Mouse (Mus musculus) heart, postnatal 10 days (tissue): ENCODE measurements around the gene Syn2. TPM values are rescaled to one million over a fixed set of nuclear protein-coding genes. Genes with fewer than 3 reads are reported as not detected.

Source experiments
- DNase-seq, 2 experiments: peaks; one replicate each; pipeline ENCODE4 v3.0.0; 2021
- intact Hi-C: fragments of 180-260 bp; cut with DNase I; formaldehyde crosslinking; loops from one replicate; pipeline ENCODE4 v1.15.1; 2025
- total RNA-seq, 2 experiments: library from RNA; stranded (reverse); gene quantifications; 2 replicates each; pipeline ENCODE4 v1.2.3; 2021

Gene Syn2
- total RNA-seq, 2 experiments from 2014 or later = 4.7 to 4.8 TPM

- no peak for DNase-seq
- intact Hi-C loops = no loop called here
Observed at GRCm38 (mm10) chr6:115279639-115280038, 144.9 kb downstream of the Syn2 start.

GRCm38 (mm10) chr6:115284153-115284552 is 149.5 kb downstream of the Syn2 start:
- DNase-seq = no peak
- intact Hi-C loops = no loop called here

GRCm38 (mm10) chr6:115286441-115286840 is 151.7 kb downstream of the Syn2 start:
- DNase-seq = no peak
- intact Hi-C loops = no loop called here

- DNase-seq = no peak
- intact Hi-C loops = no loop called here
Observed at GRCm38 (mm10) chr6:115288223-115288622, 153.5 kb downstream of the Syn2 start.

- DNase-seq = no peak
- intact Hi-C loops = no loop called here
Observed at GRCm38 (mm10) chr6:115290561-115290960, 155.9 kb downstream of the Syn2 start.

GRCm38 (mm10) chr6:115291068-115291467 is 156.4 kb downstream of the Syn2 start:
- intact Hi-C loops = no loop called here
- no peak for DNase-seq

GRCm38 (mm10) chr6:115291823-115292222 is 157.1 kb downstream of the Syn2 start:
- intact Hi-C loops = no loop called here

GRCm38 (mm10) chr6:115292621-115293020 is 157.9 kb downstream of the Syn2 start:
- intact Hi-C loops = no loop called here

More at GRCm38 (mm10) chr6:115291823-115292222, 157.1 kb downstream of the Syn2 start:
- DNase-seq = no peak

GRCm38 (mm10) chr6:115293877-115294276 is 159.2 kb downstream of the Syn2 start:
- no peak for DNase-seq
- intact Hi-C loops = no loop called here

More at GRCm38 (mm10) chr6:115292621-115293020, 157.9 kb downstream of the Syn2 start:
- DNase-seq = no peak

GRCm38 (mm10) chr6:115307134-115307533 is 172.4 kb downstream of the Syn2 start:
- intact Hi-C loops = no loop called here
- DNase-seq = no peak

GRCm38 (mm10) chr6:115312780-115313179 is 178.1 kb downstream of the Syn2 start:
- intact Hi-C loops = no loop called here
- no peak for DNase-seq

- DNase-seq = no peak
- intact Hi-C loops = no loop called here
Observed at GRCm38 (mm10) chr6:115313235-115313738, 178.6 kb downstream of the Syn2 start.

- DNase-seq = no peak
- intact Hi-C loops = no loop called here
Observed at GRCm38 (mm10) chr6:115313910-115314309, 179.2 kb downstream of the Syn2 start.

- intact Hi-C loops = no loop called here
- no peak for DNase-seq
Observed at GRCm38 (mm10) chr6:115315770-115316169, 181.1 kb downstream of the Syn2 start.

GRCm38 (mm10) chr6:115316811-115317221 is 182.1 kb downstream of the Syn2 start:
- peak; percentile 13 to 28 for DNase-seq
- intact Hi-C loops = no loop called here

GRCm38 (mm10) chr6:115318811-115319210 is 184.1 kb downstream of the Syn2 start:
- intact Hi-C loops = no loop called here

GRCm38 (mm10) chr6:115319686-115320085 is 185.0 kb downstream of the Syn2 start:
- intact Hi-C loops = no loop called here
- DNase-seq = no peak

More at GRCm38 (mm10) chr6:115318811-115319210, 184.1 kb downstream of the Syn2 start:
- DNase-seq = no peak

GRCm38 (mm10) chr6:115320927-115321714 is 186.4 kb downstream of the Syn2 start:
- intact Hi-C loops = no loop called here
- no peak for DNase-seq

GRCm38 (mm10) chr6:115321883-115322351 is 187.2 kb downstream of the Syn2 start:
- no peak for DNase-seq
- intact Hi-C loops = no loop called here

- DNase-seq = no peak
Observed at GRCm38 (mm10) chr6:115322956-115323355, 188.3 kb downstream of the Syn2 start.

GRCm38 (mm10) chr6:115330964-115331363 is 196.3 kb downstream of the Syn2 start:
- intact Hi-C loops = no loop called here
- DNase-seq = no peak

More at GRCm38 (mm10) chr6:115322956-115323355, 188.3 kb downstream of the Syn2 start:
- intact Hi-C loops = no loop called here
